Mouse (Mus musculus): ENCODE measurements around the gene Ehd2. TPM values are rescaled to one million over a fixed set of nuclear protein-coding genes. Genes with fewer than 3 reads are reported as not detected.
A peak's percentile ranks its signal among the peaks of the same experiment; 100 is the strongest.

Gene Ehd2
- polyA plus RNA-seq, 1 experiment: 104 TPM

DNA sequence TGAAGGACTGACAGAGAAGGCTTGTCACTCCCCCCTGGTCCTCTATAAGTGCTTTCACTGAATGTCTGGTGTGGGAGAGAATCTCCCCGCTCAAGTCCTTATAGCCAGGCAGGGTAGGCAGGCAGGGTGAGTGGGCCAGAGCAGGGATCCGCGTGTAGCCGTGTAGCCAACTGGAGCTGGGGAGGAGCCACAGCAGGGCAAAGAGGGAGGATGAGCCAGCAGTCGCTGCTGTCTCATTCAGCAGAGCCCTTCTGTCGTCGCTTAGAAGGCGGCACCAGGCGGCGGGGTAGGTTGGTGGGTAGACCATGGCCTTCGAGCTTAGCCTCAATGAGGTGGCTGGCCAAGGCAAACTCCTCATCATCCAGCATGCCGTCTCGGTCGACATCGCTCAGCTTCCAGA, 17.4 kb downstream of the Ehd2 start:
- peak overlapping the region; percentile 75 for H3K4me2 ChIP-seq (ENCODE audit: low read depth)
- H3K4me3 ChIP-seq: no peak overlapping the region
- H3ac ChIP-seq (ENCODE audit: control insufficient read depth, insufficient read length): no peak overlapping the region
- H3K79me2 ChIP-seq (ENCODE audit: control insufficient read depth, insufficient read depth): peaks cover 6% of the 10 kb centered on the region
- H3K36me3 ChIP-seq (ENCODE audit: control insufficient read depth, insufficient read depth): peaks cover 33% of the 10 kb centered on the region
- no peak for TF ChIP-seq MYOG (IDR thresholded peaks at IDR 0.05; ENCODE audit: control insufficient read depth in 1 of 3, insufficient read depth in 1 of 3, insufficient read length in 2 of 3, low read depth in 2 of 3)
- H3K27me3 ChIP-seq (ENCODE audit: control insufficient read depth, insufficient read depth, insufficient read length): no peaks in the 10 kb centered on the region

DNA sequence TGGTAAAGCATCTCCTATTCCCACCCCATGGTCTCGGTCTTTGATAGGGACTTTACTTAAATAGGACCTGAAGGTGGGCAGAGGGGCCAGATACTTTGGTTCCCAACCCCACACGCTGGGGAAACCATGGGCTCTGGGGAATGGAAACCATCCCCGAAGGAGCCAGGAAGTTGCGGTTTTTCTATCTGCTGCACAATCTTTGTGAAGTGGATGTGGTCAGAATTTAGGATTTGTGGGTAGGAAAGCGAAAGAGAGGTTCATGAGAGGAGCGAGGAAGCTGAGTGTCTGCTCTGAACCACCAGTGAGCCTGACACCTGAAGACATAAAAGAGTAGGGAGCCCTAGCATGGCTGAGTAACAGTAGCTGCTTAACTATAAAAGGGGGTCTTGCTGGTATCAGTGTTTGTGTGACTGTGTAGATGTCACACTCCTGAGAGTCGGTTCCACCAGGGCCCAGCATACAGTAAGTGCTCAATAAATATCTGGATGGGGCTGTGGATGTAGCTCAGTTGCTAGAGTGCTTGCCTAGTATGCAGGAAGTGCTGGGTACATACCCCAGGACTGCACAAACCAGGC, 18.1 kb downstream of the Ehd2 start:
- TF ChIP-seq MAX (IDR thresholded peaks at IDR 0.05; ENCODE audit: low read depth): no peak
- peaks cover 30% of the 10 kb centered on the region for H3K36me3 ChIP-seq (ENCODE audit: control insufficient read depth, insufficient read depth)
- H3K79me2 ChIP-seq (ENCODE audit: control insufficient read depth, insufficient read depth): peaks cover 13% of the 10 kb centered on the region
- no peak overlapping the region for H3ac ChIP-seq (ENCODE audit: control insufficient read depth, insufficient read length)
- no peaks in the 10 kb centered on the region for H3K27me3 ChIP-seq (ENCODE audit: control insufficient read depth, insufficient read depth, insufficient read length)
- peak overlapping the region; percentile 75 for H3K4me2 ChIP-seq (ENCODE audit: low read depth)
- H3K4me3 ChIP-seq: peak overlapping the region; percentile 10

- H3K4me2 ChIP-seq (ENCODE audit: low read depth): peak overlapping the region; percentile 75
- no peak overlapping the region for H3ac ChIP-seq (ENCODE audit: control insufficient read depth, insufficient read length)
- no peaks in the 10 kb centered on the region for H3K27me3 ChIP-seq (ENCODE audit: control insufficient read depth, insufficient read depth, insufficient read length)
- peaks cover 21% of the 10 kb centered on the region for H3K36me3 ChIP-seq (ENCODE audit: control insufficient read depth, insufficient read depth)
- TF ChIP-seq REST (IDR thresholded peaks at IDR 0.05; ENCODE audit: insufficient read depth, insufficient read length): no peak
- peak in 1 of 3 experiments; percentile 43 for TF ChIP-seq MYOG (IDR thresholded peaks at IDR 0.05; ENCODE audit: control insufficient read depth in 1 of 3, insufficient read depth in 1 of 3, insufficient read length in 2 of 3, low read depth in 2 of 3)
- TF ChIP-seq CEBPB (IDR thresholded peaks at IDR 0.05; ENCODE audit: insufficient read depth, poor library complexity, severe bottlenecking): no peak
- TF ChIP-seq TCF3 (IDR thresholded peaks at IDR 0.05; ENCODE audit: insufficient read length, low read depth): no peak
- peak in 1 of 3 experiments; percentile 26 for TF ChIP-seq MYOD1 (IDR thresholded peaks at IDR 0.05; ENCODE audit: control insufficient read depth in 1 of 3, insufficient read length in 2 of 3, low read depth in 2 of 3)
- TF ChIP-seq USF1 (IDR thresholded peaks at IDR 0.05; ENCODE audit: low read depth): no peak
- TF ChIP-seq SRF (IDR thresholded peaks at IDR 0.05; ENCODE audit: control insufficient read depth, insufficient read length, low read depth): no peak
- no peak for TF ChIP-seq TCF12 (IDR thresholded peaks at IDR 0.05; ENCODE audit: insufficient read depth, poor library complexity, severe bottlenecking)
- TF ChIP-seq POLR2AphosphoS2 (IDR thresholded peaks at IDR 0.05; ENCODE audit: insufficient read length, low read depth): peak; percentile 91
- peak; percentile 34 for TF ChIP-seq POLR2A (IDR thresholded peaks at IDR 0.05; ENCODE audit: insufficient read length, low read depth)
- TF ChIP-seq E2F4 (IDR thresholded peaks at IDR 0.05; ENCODE audit: insufficient read depth): no peak
- TF ChIP-seq MAX (IDR thresholded peaks at IDR 0.05; ENCODE audit: low read depth): no peak
- H3K79me2 ChIP-seq (ENCODE audit: control insufficient read depth, insufficient read depth): peaks cover 21% of the 10 kb centered on the region
- H3K4me3 ChIP-seq: peak overlapping the region; percentile 10
Observed at GRCm38 (mm10) chr7:15948381-15948941, 18.9 kb downstream of the Ehd2 start.

- peak overlapping the region; percentile 75 for H3K4me2 ChIP-seq (ENCODE audit: low read depth)
- peaks cover 21% of the 10 kb centered on the region for H3K36me3 ChIP-seq (ENCODE audit: control insufficient read depth, insufficient read depth)
- no peak overlapping the region for H3ac ChIP-seq (ENCODE audit: control insufficient read depth, insufficient read length)
- H3K4me3 ChIP-seq: peak overlapping the region; percentile 10
- H3K79me2 ChIP-seq (ENCODE audit: control insufficient read depth, insufficient read depth): peaks cover 25% of the 10 kb centered on the region
- TF ChIP-seq POLR2AphosphoS2 (IDR thresholded peaks at IDR 0.05; ENCODE audit: insufficient read length, low read depth): peak; percentile 21
- no peak for TF ChIP-seq USF1 (IDR thresholded peaks at IDR 0.05; ENCODE audit: low read depth)
- no peaks in the 10 kb centered on the region for H3K27me3 ChIP-seq (ENCODE audit: control insufficient read depth, insufficient read depth, insufficient read length)
Observed at GRCm38 (mm10) chr7:15947653-15948260, 19.6 kb downstream of the Ehd2 start.

GRCm38 (mm10) chr7:15945721-15946536, 21.4 kb downstream of the Ehd2 start, which contains the start of gene Nop53:
Gene Nop53, minus strand, starts transcription at chr7:15946074.
- Histone ChIP-seq H3ac (ENCODE audit: control insufficient read depth, insufficient read length) (peak within 1 kb of the TSS; percentile 20), H3K4me3 (peak within 1 kb of the TSS; percentile 62), H3K27me3 (ENCODE audit: control insufficient read depth, insufficient read depth, insufficient read length) (no peaks in the 10 kb centered on the region), H3K36me3 (ENCODE audit: control insufficient read depth, insufficient read depth) (peaks cover 23% of the 10 kb centered on the region), H3K4me2 (ENCODE audit: low read depth) (peak within 1 kb of the TSS; percentile 87), H3K79me2 (ENCODE audit: control insufficient read depth, insufficient read depth) (peaks cover 25% of the 10 kb centered on the region)
- TF ChIP-seq POLR2AphosphoS2 (IDR thresholded peaks at IDR 0.05; ENCODE audit: insufficient read length, low read depth) (peak; percentile 57), USF1 (IDR thresholded peaks at IDR 0.05; ENCODE audit: low read depth) (no peak), TCF3 (IDR thresholded peaks at IDR 0.05; ENCODE audit: insufficient read length, low read depth) (no peak), SRF (IDR thresholded peaks at IDR 0.05; ENCODE audit: control insufficient read depth, insufficient read length, low read depth) (no peak), REST (IDR thresholded peaks at IDR 0.05; ENCODE audit: insufficient read depth, insufficient read length) (no peak), MYOG (IDR thresholded peaks at IDR 0.05; ENCODE audit: control insufficient read depth in 1 of 3, insufficient read depth in 1 of 3, insufficient read length in 2 of 3, low read depth in 2 of 3) (no peak), CEBPB (IDR thresholded peaks at IDR 0.05; ENCODE audit: insufficient read depth, poor library complexity, severe bottlenecking) (no peak), TCF12 (IDR thresholded peaks at IDR 0.05; ENCODE audit: insufficient read depth, poor library complexity, severe bottlenecking) (no peak), E2F4 (IDR thresholded peaks at IDR 0.05; ENCODE audit: insufficient read depth) (no peak), MYOD1 (IDR thresholded peaks at IDR 0.05; ENCODE audit: control insufficient read depth in 1 of 3, insufficient read length in 2 of 3, low read depth in 2 of 3) (no peak), POLR2A (IDR thresholded peaks at IDR 0.05; ENCODE audit: insufficient read length, low read depth) (peak; percentile 78), MAX (IDR thresholded peaks at IDR 0.05; ENCODE audit: low read depth) (no peak)
